In the genomic region with DNA sequence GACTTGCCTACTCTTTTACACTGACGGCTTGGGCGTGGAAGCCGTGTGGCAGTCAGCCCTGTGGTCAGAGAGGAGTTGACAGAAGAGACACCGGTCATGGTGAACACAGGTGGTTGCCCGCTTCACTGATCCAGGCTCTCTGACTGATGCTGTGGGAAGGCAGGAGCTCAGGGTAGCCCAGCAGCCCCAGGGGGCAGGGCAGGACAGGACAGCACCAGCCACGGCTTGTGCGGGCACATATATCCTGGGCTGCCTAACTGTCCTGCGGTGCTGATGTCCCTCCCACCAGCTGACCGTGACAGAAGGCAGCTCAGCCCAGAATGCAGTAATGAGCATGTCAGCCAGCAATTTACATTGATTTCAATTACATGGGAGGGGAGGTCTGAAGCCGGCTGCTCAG, we compare ENCODE assay signal across 18 mouse cellular contexts.
DNase-seq lines count a peak whose midpoint lies in the region; ATAC-seq and TF ChIP-seq lines count a peak whose summit lies in the region.
"Had no signal": no experiment of that assay in that cellular context is flagged by ENCODE, and none has a peak within 500 bp of the region (broad histone marks: within the 10 kb centered on the region; RNA-seq: fewer than 3 reads in every experiment).

No protein-coding gene starts in this region.

- WGBS in forebrain, embryonic 15.5 days = 78% methylated on average over 10 of the region's 10 CpGs
- 77% methylated on average over 10 of the region's 10 CpGs for WGBS in forebrain, embryonic 16.5 days
- WGBS in midbrain, postnatal 0 days = 59% methylated on average over 10 of the region's 10 CpGs
- 58% methylated on average over 10 of the region's 10 CpGs for WGBS in midbrain, embryonic 16.5 days
- WGBS in hindbrain, embryonic 16.5 days = 61% methylated on average over 10 of the region's 10 CpGs

- peaks cover 9% of the 10 kb centered on the region for H3K4me1 ChIP-seq in forebrain, embryonic 15.5 days
- H3K4me1 ChIP-seq in forebrain, embryonic 16.5 days (replicated peaks; ENCODE audit: control insufficient read depth, insufficient read depth, low read length) = 0 out of 2 replicates have a peak, but pooled peaks cover 3% of the 10 kb centered on the region
- no peaks in the 10 kb centered on the region for H3K4me1 ChIP-seq in midbrain, postnatal 0 days (ENCODE audit: insufficient read depth, low read length)
- peaks cover 2% of the 10 kb centered on the region; the same call in 1 of the 2 replicates for H3K4me1 ChIP-seq in midbrain, embryonic 16.5 days (ENCODE audit: control insufficient read depth, insufficient read depth, low read length)
- peaks cover 3% of the 10 kb centered on the region; the same call in 1 of the 2 replicates for H3K4me1 ChIP-seq in hindbrain, embryonic 16.5 days (ENCODE audit: control insufficient read depth, insufficient read depth, low read depth, low read length)

- H3K9me3 ChIP-seq in forebrain, embryonic 15.5 days = no peaks in the 10 kb centered on the region
- H3K9me3 ChIP-seq in forebrain, embryonic 16.5 days (ENCODE audit: control insufficient read depth, low read length) = no peaks in the 10 kb centered on the region
- H3K9me3 ChIP-seq in midbrain, postnatal 0 days (ENCODE audit: low read length) = no peaks in the 10 kb centered on the region
- no peaks in the 10 kb centered on the region for H3K9me3 ChIP-seq in midbrain, embryonic 16.5 days (replicated peaks; ENCODE audit: control insufficient read depth, low read length, poor library complexity, severe bottlenecking)
- H3K9me3 ChIP-seq in hindbrain, embryonic 16.5 days (ENCODE audit: control insufficient read depth, low read length) = no peaks in the 10 kb centered on the region
- H3K9me3 ChIP-seq: limb, embryonic 15.5 days had no signal

- peaks cover 50% of the 10 kb centered on the region for H3K36me3 ChIP-seq in forebrain, embryonic 15.5 days
- H3K36me3 ChIP-seq in forebrain, embryonic 16.5 days (ENCODE audit: control insufficient read depth, insufficient read depth) = peaks cover 20% of the 10 kb centered on the region
- peaks cover 52% of the 10 kb centered on the region for H3K36me3 ChIP-seq in midbrain, postnatal 0 days (ENCODE audit: insufficient read depth, low read length)
- H3K36me3 ChIP-seq in midbrain, embryonic 16.5 days (ENCODE audit: control insufficient read depth, insufficient read depth, low read length) = peaks cover 36% of the 10 kb centered on the region
- H3K36me3 ChIP-seq in hindbrain, embryonic 16.5 days (ENCODE audit: control insufficient read depth, insufficient read depth, low read length) = peaks cover 12% of the 10 kb centered on the region
- H3K36me3 ChIP-seq in splenic B cell, adult 2 months (ENCODE audit: control insufficient read depth, insufficient read depth, low read length, poor library complexity, severe bottlenecking) = no peaks in the 10 kb centered on the region

- no peaks in the 10 kb centered on the region for H3K27me3 ChIP-seq in forebrain, embryonic 15.5 days
- no peaks in the 10 kb centered on the region for H3K27me3 ChIP-seq in forebrain, embryonic 16.5 days (replicated peaks; ENCODE audit: control insufficient read depth, insufficient read depth, low read length)
- no peaks in the 10 kb centered on the region for H3K27me3 ChIP-seq in midbrain, postnatal 0 days (ENCODE audit: insufficient read depth, low read length)
- H3K27me3 ChIP-seq in midbrain, embryonic 16.5 days (ENCODE audit: control insufficient read depth, insufficient read depth, low read depth, low read length) = no peaks in the 10 kb centered on the region
- no peaks in the 10 kb centered on the region for H3K27me3 ChIP-seq in hindbrain, embryonic 16.5 days (replicated peaks; ENCODE audit: control insufficient read depth, insufficient read depth, low read length)
- H3K27me3 ChIP-seq in splenic B cell, adult 2 months (ENCODE audit: control insufficient read depth, insufficient read depth, low read length, poor library complexity, severe bottlenecking) = no peaks in the 10 kb centered on the region
- H3K27me3 ChIP-seq: limb, embryonic 15.5 days had no signal

- no peak for TF ChIP-seq CTCF in midbrain, postnatal 0 days (IDR thresholded peaks at IDR 0.05)

- H3K9ac ChIP-seq in forebrain, embryonic 15.5 days (replicated peaks) = no peak overlapping the region
- no peak overlapping the region for H3K9ac ChIP-seq in forebrain, embryonic 16.5 days (replicated peaks; ENCODE audit: low read depth, low read length)
- no peak overlapping the region for H3K9ac ChIP-seq in midbrain, postnatal 0 days (replicated peaks; ENCODE audit: low read length, poor library complexity, severe bottlenecking)
- no peak overlapping the region for H3K9ac ChIP-seq in midbrain, embryonic 16.5 days (ENCODE audit: low read depth, low read length)
- H3K9ac ChIP-seq in hindbrain, embryonic 16.5 days (ENCODE audit: low read depth, low read length) = no peak overlapping the region
- H3K9ac ChIP-seq: limb, embryonic 15.5 days; lung, embryonic 14.5 days had no signal

- DNase-seq in midbrain, postnatal 0 days (ENCODE audit: low spot score) = peak; percentile 59
- DNase-seq in splenic B cell, adult 2 months (ENCODE audit: low read depth, low spot score) = peak; percentile 65
- DNase-seq in frontal cortex, postnatal 36 days (ENCODE audit: low spot score in 2 of 2) = no peak
- DNase-seq: cerebellum, adult 11 months; cerebellum, postnatal 36 days; gastrocnemius, postnatal 14 days; heart, postnatal 36 days; kidney, postnatal 25 days; layer of hippocampus, adult 9-11 months; lung, embryonic 14.5 days; retina, postnatal 1 day; thymus, postnatal 36 days had no signal

- H3K4me2 ChIP-seq in forebrain, embryonic 15.5 days (replicated peaks) = no peak overlapping the region
- no peak overlapping the region for H3K4me2 ChIP-seq in forebrain, embryonic 16.5 days (ENCODE audit: low read length)
- no peak overlapping the region for H3K4me2 ChIP-seq in midbrain, postnatal 0 days (ENCODE audit: low read depth, low read length, poor library complexity, severe bottlenecking)
- H3K4me2 ChIP-seq in midbrain, embryonic 16.5 days (ENCODE audit: low read length) = no peak overlapping the region
- no peak overlapping the region for H3K4me2 ChIP-seq in hindbrain, embryonic 16.5 days (ENCODE audit: low read length)
- H3K4me2 ChIP-seq: limb, embryonic 15.5 days; lung, embryonic 14.5 days had no signal

- no peak overlapping the region for H3K4me3 ChIP-seq in forebrain, embryonic 15.5 days
- no peak overlapping the region for H3K4me3 ChIP-seq in forebrain, embryonic 16.5 days (replicated peaks; ENCODE audit: low read length)
- H3K4me3 ChIP-seq in midbrain, postnatal 0 days (ENCODE audit: low read depth, low read length) = no peak overlapping the region
- no peak overlapping the region for H3K4me3 ChIP-seq in midbrain, embryonic 16.5 days (ENCODE audit: low read depth, low read length)
- H3K4me3 ChIP-seq in hindbrain, embryonic 16.5 days (ENCODE audit: low read length) = no peak overlapping the region
- H3K4me3 ChIP-seq: limb, embryonic 15.5 days had no signal

- peak overlapping the region; percentile 43; the same call in 1 of the 2 replicates for H3K27ac ChIP-seq in forebrain, embryonic 15.5 days (replicated peaks)
- H3K27ac ChIP-seq in forebrain, embryonic 16.5 days (ENCODE audit: low read length) = no peak overlapping the region
- no peak overlapping the region for H3K27ac ChIP-seq in midbrain, postnatal 0 days (ENCODE audit: low read depth, low read length)
- no peak overlapping the region for H3K27ac ChIP-seq in midbrain, embryonic 16.5 days (ENCODE audit: low read length)
- H3K27ac ChIP-seq in hindbrain, embryonic 16.5 days (ENCODE audit: low read depth, low read length) = 0 out of 2 replicates have a peak overlapping the region, but pooled peaks have one; percentile 14
- H3K27ac ChIP-seq: limb, embryonic 15.5 days had no signal

- no peak for ATAC-seq in forebrain, embryonic 15.5 days (replicated peaks)
- ATAC-seq in forebrain, embryonic 16.5 days = no peak
- no peak for ATAC-seq in midbrain, postnatal 0 days (ENCODE audit: low FRiP score)
- no peak for ATAC-seq in midbrain, embryonic 16.5 days
- ATAC-seq in hindbrain, embryonic 16.5 days = peak; percentile 46
- ATAC-seq: intestine, postnatal 0 days had no signal

Comparison
In these comparisons a context has a peak if more than half of its experiments do, and no peak if none do; other contexts are left out.
1. H3K27ac ChIP-seq: peak in forebrain, embryonic 15.5 days (single experiment) and hindbrain, embryonic 16.5 days (single experiment); none in forebrain, embryonic 16.5 days (single experiment), midbrain, postnatal 0 days (single experiment) and midbrain, embryonic 16.5 days (single experiment).
2. DNase-seq: peak in midbrain, postnatal 0 days (single experiment) and splenic B cell, adult 2 months (single experiment); none in frontal cortex, postnatal 36 days (0 of 2).